Mouse (Mus musculus): ENCODE data around the gene Sh3rf1. TPM values are rescaled to one million over a fixed set of nuclear protein-coding genes. Genes with fewer than 3 reads are reported as not detected.

The Sh3rf1 gene
- polyA plus RNA-seq, 1 experiment from 2014 or later = 22.4 TPM

DNA sequence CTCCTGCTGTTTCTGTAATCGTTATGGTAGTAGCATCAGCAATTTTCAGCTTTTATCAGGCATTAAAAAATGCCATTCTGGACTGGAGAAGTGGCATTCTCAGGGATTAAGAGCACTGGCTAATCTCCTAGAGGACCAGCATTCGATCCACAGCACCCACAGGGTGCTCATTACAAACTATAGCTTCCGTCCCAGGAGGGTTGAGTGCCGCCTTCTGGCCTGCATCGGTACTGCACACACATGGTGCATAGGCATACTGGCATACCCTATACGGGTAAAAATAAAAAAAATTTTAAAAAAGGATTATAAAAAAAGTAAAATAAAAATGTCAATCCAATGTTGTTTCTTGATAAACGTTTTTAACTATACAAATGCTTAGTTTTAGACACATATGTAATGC lies 20.5 kb downstream of the Sh3rf1 start:
- Histone ChIP-seq H3K4me3 (replicated peaks) (no peak overlapping the region), H3K9ac (no peak overlapping the region), H3K27ac (no peak overlapping the region), H3K4me2 (no peak overlapping the region), H3K27me3 (no peaks in the 10 kb centered on the region), H3K36me3 (peaks cover 36% of the 10 kb centered on the region), H3K4me1 (peaks cover 17% of the 10 kb centered on the region), H3K9me3 (replicated peaks) (no peaks in the 10 kb centered on the region; the same call in 1 of the 2 replicates)
- ATAC-seq (replicated peaks; ENCODE audit: low FRiP score) = no peak
- WGBS = 94% methylated on average over 7 of the region's 7 CpGs

GRCm38 (mm10) chr8:61247270-61248025 lies 23.8 kb downstream of the Sh3rf1 start:
- H3K27ac ChIP-seq = peak overlapping the region; percentile 49
- 66% methylated on average over 13 of the region's 13 CpGs for WGBS
- no peak overlapping the region for H3K9ac ChIP-seq
- ATAC-seq (replicated peaks; ENCODE audit: low FRiP score) = peak; percentile 84
- no peak overlapping the region for H3K4me3 ChIP-seq (replicated peaks)
- no peaks in the 10 kb centered on the region for H3K27me3 ChIP-seq
- H3K4me2 ChIP-seq = no peak overlapping the region
- peaks cover 11% of the 10 kb centered on the region for H3K4me1 ChIP-seq
- peaks cover 8% of the 10 kb centered on the region for H3K9me3 ChIP-seq (replicated peaks)
- peaks cover 32% of the 10 kb centered on the region for H3K36me3 ChIP-seq

DNA sequence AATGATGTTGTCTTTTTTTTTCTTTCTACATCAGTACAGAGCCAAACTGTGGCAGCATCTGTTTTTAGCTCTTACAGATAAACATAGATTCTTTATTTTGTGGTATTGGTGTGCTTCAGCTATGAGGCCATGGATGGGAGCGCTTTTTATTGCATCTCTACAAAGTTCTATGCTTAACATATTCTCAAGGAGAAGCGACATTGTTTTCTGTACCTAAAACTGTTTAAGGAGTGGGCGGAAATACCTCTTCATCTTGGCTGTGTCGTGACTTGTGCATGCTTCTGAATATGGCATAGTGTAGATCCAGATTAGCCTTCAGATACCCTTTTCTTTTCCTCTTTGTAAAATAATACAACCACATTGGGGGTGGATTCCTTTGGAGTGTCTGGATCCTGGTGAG lies 25.8 kb downstream of the Sh3rf1 start:
- H3K27ac ChIP-seq = no peak overlapping the region
- H3K4me2 ChIP-seq = no peak overlapping the region
- WGBS = 98% methylated on average over 4 of the region's 4 CpGs
- peaks cover 13% of the 10 kb centered on the region for H3K4me1 ChIP-seq
- H3K4me3 ChIP-seq (replicated peaks) = no peak overlapping the region
- ATAC-seq (replicated peaks; ENCODE audit: low FRiP score) = no peak
- peaks cover 8% of the 10 kb centered on the region; the same call in 1 of the 2 replicates for H3K9me3 ChIP-seq (replicated peaks)
- H3K27me3 ChIP-seq = no peaks in the 10 kb centered on the region
- H3K36me3 ChIP-seq = peaks cover 20% of the 10 kb centered on the region
- H3K9ac ChIP-seq = no peak overlapping the region

GRCm38 (mm10) chr8:61254196-61254595 lies 30.5 kb downstream of the Sh3rf1 start:
- Histone ChIP-seq H3K4me3 (replicated peaks) (no peak overlapping the region), H3K9ac (no peak overlapping the region), H3K27me3 (no peaks in the 10 kb centered on the region), H3K9me3 (replicated peaks) (peaks cover 8% of the 10 kb centered on the region; the same call in 1 of the 2 replicates), H3K4me2 (no peak overlapping the region), H3K36me3 (peaks cover 20% of the 10 kb centered on the region), H3K4me1 (peaks cover 25% of the 10 kb centered on the region), H3K27ac (no peak overlapping the region)
- WGBS = 53% methylated on average over 5 of the region's 5 CpGs
- no peak for ATAC-seq (replicated peaks; ENCODE audit: low FRiP score)

DNA sequence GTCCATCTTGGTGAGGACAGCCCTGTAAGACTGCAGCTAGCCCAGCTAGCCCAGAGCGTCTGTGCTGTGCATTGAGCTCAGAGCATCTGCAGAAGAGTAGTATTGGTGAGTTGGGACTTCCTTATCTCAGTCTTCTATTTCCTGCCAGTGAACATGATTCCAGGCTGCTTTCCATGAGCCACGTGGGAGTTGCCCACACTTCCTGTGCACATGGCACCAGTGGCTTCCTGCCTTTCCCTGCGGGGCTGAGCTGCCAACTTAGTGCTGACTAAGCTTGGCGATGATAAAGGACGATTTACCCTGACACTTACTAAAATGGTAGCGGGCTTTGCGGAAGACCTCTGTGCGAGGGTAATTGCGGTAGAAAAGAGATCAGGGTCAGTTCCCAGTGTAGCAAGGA lies 35.2 kb downstream of the Sh3rf1 start:
- no peak for ATAC-seq (replicated peaks; ENCODE audit: low FRiP score)
- WGBS = 72% methylated on average over 9 of the region's 9 CpGs
- no peaks in the 10 kb centered on the region for H3K27me3 ChIP-seq

DNA sequence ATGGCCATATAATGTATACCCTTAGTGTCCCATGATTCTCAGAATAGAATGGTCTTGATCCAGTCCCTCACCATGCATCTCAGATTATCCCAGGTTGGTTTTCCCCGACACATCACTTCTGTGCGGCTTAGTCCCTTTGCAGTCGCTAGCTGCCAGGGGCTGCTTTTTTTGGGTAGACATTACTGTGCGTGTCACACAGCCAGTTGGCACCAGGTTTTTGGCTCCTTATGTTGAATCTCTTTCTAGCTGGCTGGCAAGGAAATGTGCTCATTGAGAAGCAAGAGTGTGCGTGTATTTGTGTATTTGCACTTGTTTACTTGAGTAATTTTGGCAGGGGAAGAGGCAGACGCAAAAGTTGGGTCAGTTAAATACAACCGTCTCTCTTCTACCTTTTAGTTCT lies 35.9 kb downstream of the Sh3rf1 start:
- H3K4me3 ChIP-seq (replicated peaks) = no peak overlapping the region
- no peak for ATAC-seq (replicated peaks; ENCODE audit: low FRiP score)
- 93% methylated on average over 7 of the region's 7 CpGs for WGBS
- no peak overlapping the region for H3K9ac ChIP-seq
- no peak overlapping the region for H3K4me2 ChIP-seq
- peaks cover 36% of the 10 kb centered on the region for H3K4me1 ChIP-seq
- H3K27me3 ChIP-seq = no peaks in the 10 kb centered on the region
- no peaks in the 10 kb centered on the region for H3K9me3 ChIP-seq (replicated peaks)
- H3K36me3 ChIP-seq = peaks cover 11% of the 10 kb centered on the region
- H3K27ac ChIP-seq = no peak overlapping the region

More for the DNA sequence above, 35.2 kb downstream of the Sh3rf1 start:
- H3K4me3 ChIP-seq (replicated peaks) = no peak overlapping the region
- no peak overlapping the region for H3K9ac ChIP-seq
- H3K4me1 ChIP-seq = peaks cover 32% of the 10 kb centered on the region
- no peak overlapping the region for H3K4me2 ChIP-seq
- H3K27ac ChIP-seq = no peak overlapping the region
- peaks cover 11% of the 10 kb centered on the region for H3K36me3 ChIP-seq
- no peaks in the 10 kb centered on the region for H3K9me3 ChIP-seq (replicated peaks)

DNA sequence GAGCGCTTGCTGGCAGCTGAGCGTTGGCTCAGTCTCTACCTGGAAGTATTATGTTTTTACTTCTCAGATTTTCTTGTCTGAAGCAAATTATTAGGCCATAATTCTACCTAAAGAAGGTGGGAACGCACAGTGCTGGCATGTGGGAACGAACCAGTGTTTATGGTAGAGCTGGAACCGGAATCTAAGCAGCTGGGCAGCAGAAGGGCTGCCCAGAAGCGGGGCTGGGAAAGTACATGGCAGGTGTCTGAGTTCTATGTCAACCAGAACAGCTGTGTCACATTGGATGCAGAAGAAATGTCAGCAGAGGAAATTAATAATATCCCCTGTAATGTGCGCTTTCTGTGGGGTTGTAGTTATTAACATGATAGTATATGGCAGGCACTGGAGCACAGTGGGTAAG lies 36.9 kb downstream of the Sh3rf1 start:
- WGBS = 74% methylated on average over 7 of the region's 7 CpGs
- 0 out of 2 replicates have a peak, but pooled peaks have one; percentile 30 for ATAC-seq (replicated peaks; ENCODE audit: low FRiP score)
- H3K9ac ChIP-seq = no peak overlapping the region

GRCm38 (mm10) chr8:61261374-61261773 lies 37.7 kb downstream of the Sh3rf1 start:
- H3K27me3 ChIP-seq = no peaks in the 10 kb centered on the region
- 39% methylated on average over 4 of the region's 4 CpGs for WGBS
- H3K4me1 ChIP-seq = peaks cover 32% of the 10 kb centered on the region
- no peak overlapping the region for H3K27ac ChIP-seq
- H3K4me2 ChIP-seq = no peak overlapping the region
- H3K4me3 ChIP-seq (replicated peaks) = no peak overlapping the region
- H3K9ac ChIP-seq = no peak overlapping the region
- H3K9me3 ChIP-seq (replicated peaks) = no peaks in the 10 kb centered on the region
- ATAC-seq (replicated peaks; ENCODE audit: low FRiP score) = no peak
- H3K36me3 ChIP-seq = peaks cover 11% of the 10 kb centered on the region

More for the DNA sequence above, 36.9 kb downstream of the Sh3rf1 start:
- no peaks in the 10 kb centered on the region for H3K27me3 ChIP-seq
- H3K9me3 ChIP-seq (replicated peaks) = no peaks in the 10 kb centered on the region
- H3K27ac ChIP-seq = no peak overlapping the region
- H3K4me3 ChIP-seq (replicated peaks) = no peak overlapping the region
- H3K4me1 ChIP-seq = peaks cover 33% of the 10 kb centered on the region
- peaks cover 11% of the 10 kb centered on the region for H3K36me3 ChIP-seq
- no peak overlapping the region for H3K4me2 ChIP-seq

DNA sequence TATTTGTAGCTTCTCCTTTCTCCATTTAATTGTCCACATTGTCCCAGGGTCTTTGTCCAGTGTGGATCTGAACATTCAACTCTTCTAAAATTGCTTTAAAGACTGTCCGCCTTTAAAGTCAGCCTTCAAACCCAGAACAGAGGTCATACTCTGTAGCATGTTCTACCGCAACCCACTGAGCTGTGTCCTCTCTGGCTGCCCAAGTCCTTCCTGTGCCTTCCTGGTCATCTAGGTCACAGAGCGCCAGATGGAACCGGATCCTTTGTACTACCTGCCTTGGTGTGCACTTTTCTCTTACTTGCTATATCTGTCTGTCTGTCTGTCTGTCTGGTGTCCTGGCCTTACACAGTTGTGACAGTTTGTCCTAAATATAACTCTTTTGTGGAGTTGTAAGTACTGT lies 40.0 kb downstream of the Sh3rf1 start:
- 88% methylated on average over 4 of the region's 4 CpGs for WGBS

GRCm38 (mm10) chr8:61264881-61265280 lies 41.2 kb downstream of the Sh3rf1 start:
- peaks cover 36% of the 10 kb centered on the region for H3K4me1 ChIP-seq
- H3K4me2 ChIP-seq = no peak overlapping the region
- H3K9me3 ChIP-seq (replicated peaks) = no peaks in the 10 kb centered on the region
- no peak for ATAC-seq (replicated peaks; ENCODE audit: low FRiP score)
- H3K4me3 ChIP-seq (replicated peaks) = no peak overlapping the region
- no peaks in the 10 kb centered on the region for H3K36me3 ChIP-seq
- no peaks in the 10 kb centered on the region for H3K27me3 ChIP-seq
- WGBS = 79% methylated on average over 7 of the region's 7 CpGs
- 0 out of 2 replicates have a peak overlapping the region, but pooled peaks have one; percentile 37 for H3K27ac ChIP-seq
- H3K9ac ChIP-seq = no peak overlapping the region

More for the DNA sequence above, 40.0 kb downstream of the Sh3rf1 start:
- Histone ChIP-seq H3K27ac (no peak overlapping the region), H3K9me3 (replicated peaks) (no peaks in the 10 kb centered on the region), H3K4me2 (no peak overlapping the region), H3K9ac (no peak overlapping the region), H3K4me1 (peaks cover 38% of the 10 kb centered on the region), H3K36me3 (peaks cover 8% of the 10 kb centered on the region), H3K27me3 (no peaks in the 10 kb centered on the region), H3K4me3 (replicated peaks) (no peak overlapping the region)
- ATAC-seq (replicated peaks; ENCODE audit: low FRiP score) = no peak

DNA sequence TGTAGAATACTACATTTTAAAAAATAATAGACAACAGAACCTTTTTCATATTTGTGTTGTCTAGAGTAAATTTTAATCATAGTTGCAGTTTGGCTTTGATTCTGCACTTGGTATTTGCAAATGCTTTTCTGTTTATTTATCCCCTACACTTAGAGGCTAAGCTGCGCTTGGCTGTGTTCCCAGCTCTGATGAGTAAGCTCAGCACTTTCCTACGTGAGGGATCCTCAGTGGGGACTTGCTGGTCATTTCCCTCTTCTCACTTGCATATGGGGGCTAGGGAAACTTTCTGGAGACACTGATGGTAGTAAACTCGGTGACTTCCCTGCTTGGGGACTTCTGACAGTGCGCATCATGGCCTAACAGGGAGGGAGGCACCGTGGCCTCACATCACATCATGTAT lies 41.7 kb downstream of the Sh3rf1 start:
- no peaks in the 10 kb centered on the region for H3K9me3 ChIP-seq (replicated peaks)
- no peaks in the 10 kb centered on the region for H3K36me3 ChIP-seq
- no peak overlapping the region for H3K9ac ChIP-seq
- no peak overlapping the region for H3K27ac ChIP-seq
- H3K27me3 ChIP-seq = no peaks in the 10 kb centered on the region
- H3K4me2 ChIP-seq = no peak overlapping the region
- 64% methylated on average over 5 of the region's 5 CpGs for WGBS
- H3K4me1 ChIP-seq = peaks cover 41% of the 10 kb centered on the region
- no peak for ATAC-seq (replicated peaks; ENCODE audit: low FRiP score)
- H3K4me3 ChIP-seq (replicated peaks) = no peak overlapping the region

DNA sequence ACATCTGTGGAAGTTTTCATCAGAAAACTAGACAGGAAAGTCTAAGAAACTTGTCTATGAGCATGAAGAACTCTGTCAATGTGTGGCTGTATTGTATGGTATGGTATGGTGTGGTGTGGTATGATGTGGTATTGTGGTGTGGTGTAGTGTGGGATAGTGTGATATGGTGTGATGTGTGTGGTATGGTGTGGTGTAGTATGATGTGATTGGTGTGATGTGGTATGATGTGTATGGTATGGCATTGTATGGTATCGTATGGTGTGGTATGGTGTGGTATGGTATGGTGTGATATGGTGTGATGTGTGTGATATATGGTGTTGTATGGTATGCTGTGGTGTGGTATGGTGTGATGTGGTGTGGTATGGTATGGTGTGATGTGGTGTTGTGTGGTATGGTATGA lies 43.4 kb downstream of the Sh3rf1 start:
- H3K36me3 ChIP-seq = no peaks in the 10 kb centered on the region
- H3K27me3 ChIP-seq = no peaks in the 10 kb centered on the region
- no peak overlapping the region for H3K4me2 ChIP-seq
- H3K9ac ChIP-seq = no peak overlapping the region
- ATAC-seq (replicated peaks; ENCODE audit: low FRiP score) = no peak
- no peak overlapping the region for H3K27ac ChIP-seq
- 95% methylated on average over 1 of the region's 1 CpGs for WGBS
- H3K9me3 ChIP-seq (replicated peaks) = no peaks in the 10 kb centered on the region
- H3K4me1 ChIP-seq = peaks cover 47% of the 10 kb centered on the region
- H3K4me3 ChIP-seq (replicated peaks) = no peak overlapping the region

Measured in kidney, embryonic 15.5 days (tissue).